Mouse (Mus musculus): Measurements from ENCODE around the gene Gm29797.

Gm29797 gene

GRCm38 (mm10) chr2:181698241-181698640 lies 41.4 kb downstream of the Gm29797 start, which contains the start of gene Lkaaear1:
Gene Lkaaear1, minus strand, starts transcription at chr2:181698442.
- DNase-seq (ENCODE audit: low spot score): no peak

DNA sequence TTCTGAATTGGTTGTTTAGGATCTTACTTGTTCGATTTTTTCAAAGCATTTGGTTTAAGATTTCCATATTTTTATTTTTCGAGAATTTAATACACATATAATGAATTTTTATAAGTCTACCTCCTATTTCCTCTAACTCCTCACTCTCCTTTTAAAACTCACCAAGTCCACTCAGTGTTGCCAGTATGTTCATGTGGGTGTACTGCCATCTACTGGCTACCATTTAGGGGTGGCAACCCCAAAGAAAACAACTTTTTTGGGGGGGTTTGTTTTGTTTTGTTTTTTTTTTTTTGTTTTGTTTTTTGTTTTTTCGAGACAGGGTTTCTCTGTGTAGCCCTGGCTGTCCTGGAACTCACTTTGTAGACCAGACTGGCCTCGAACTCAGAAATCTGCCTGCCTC lies 49.8 kb downstream of the Gm29797 start:
- DNase-seq (ENCODE audit: low spot score): peak; percentile 56
